Mouse (Mus musculus): ENCODE data around the gene Arpin.

The Arpin gene

DNA sequence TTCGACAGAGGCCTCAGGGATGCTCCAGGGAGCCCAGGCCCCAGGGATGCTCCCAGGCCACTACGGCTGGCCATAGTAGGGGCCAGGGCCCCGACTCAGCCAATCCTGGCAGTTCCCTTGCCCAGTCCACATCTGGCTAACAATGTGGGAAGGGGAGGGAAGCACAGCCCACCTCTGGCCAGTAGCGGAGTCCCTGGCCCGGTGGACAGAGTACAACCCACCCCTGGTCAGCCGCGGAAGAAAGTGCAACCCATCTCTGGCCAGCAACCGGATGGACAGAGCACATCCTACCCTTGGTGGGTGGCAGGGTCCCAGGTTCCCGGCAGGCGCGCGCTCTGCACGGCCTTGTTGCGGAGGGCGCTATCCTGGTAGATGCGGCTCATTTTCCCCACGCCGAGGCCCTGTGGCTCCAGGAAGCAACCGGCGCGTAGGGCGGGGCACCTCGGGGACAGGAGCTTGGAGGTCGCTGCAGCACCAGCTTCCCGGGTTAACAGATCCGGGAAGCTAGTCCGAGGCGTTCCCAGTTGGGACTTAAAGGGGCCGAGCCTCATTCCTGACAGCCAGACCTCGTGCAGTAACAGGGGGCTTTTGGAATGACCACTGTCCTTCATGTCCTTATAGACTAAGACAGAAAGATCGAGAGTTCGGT, at the start of gene Arpin:
Arpin (minus strand) TSS at position 498 of the 649 bp plus-strand sequence.
- peak; percentile 83 to 92 for DNase-seq

GRCm38 (mm10) chr7:79975316-79975715, 40.2 kb upstream of the Arpin start:
- no peak for DNase-seq

GRCm38 (mm10) chr7:79972195-79972594, 37.0 kb upstream of the Arpin start:
- no peak for DNase-seq

GRCm38 (mm10) chr7:79970336-79970735, 35.2 kb upstream of the Arpin start:
- no peak for DNase-seq

- no peak for DNase-seq
Measured at GRCm38 (mm10) chr7:79968326-79968725, 33.2 kb upstream of the Arpin start.

- DNase-seq = no peak
Measured at GRCm38 (mm10) chr7:79961600-79961999, 26.4 kb upstream of the Arpin start.

GRCm38 (mm10) chr7:79956131-79956530, 21.0 kb upstream of the Arpin start:
- no peak for DNase-seq

- no peak for DNase-seq
Measured at GRCm38 (mm10) chr7:79954890-79955289, 19.7 kb upstream of the Arpin start.

GRCm38 (mm10) chr7:79951038-79951437, 15.9 kb upstream of the Arpin start:
- DNase-seq = no peak

DNA sequence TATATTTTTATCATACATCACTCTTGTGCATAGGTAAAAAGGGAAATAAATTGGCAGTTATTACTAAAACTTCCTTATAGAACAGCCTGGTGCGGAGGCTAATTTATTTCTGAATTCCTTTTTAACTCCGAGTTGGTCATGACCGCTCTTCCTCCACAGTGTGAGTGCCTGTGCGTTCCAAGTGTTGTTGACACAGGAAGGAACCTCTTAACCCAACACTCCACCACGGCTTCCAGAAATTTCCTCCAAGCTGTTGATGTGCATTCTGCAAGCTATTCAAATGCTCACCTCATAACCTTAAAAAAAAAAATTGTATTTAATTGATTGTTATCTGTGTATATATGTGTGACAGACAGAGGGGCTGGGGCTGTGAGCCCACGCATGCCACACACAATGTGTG, 15.1 kb upstream of the Arpin start:
- DNase-seq = peak in 1 of 2 experiments; percentile 20

- peak; percentile 77 to 89 for DNase-seq
Measured at GRCm38 (mm10) chr7:79935511-79936205, 499 bp upstream of the Arpin start.

GRCm38 (mm10) chr7:79934461-79934860, 698 bp downstream of the Arpin start:
- DNase-seq = no peak

- no peak for DNase-seq
Measured at GRCm38 (mm10) chr7:79928516-79929052, 6.6 kb downstream of the Arpin start.

- DNase-seq = peak; percentile 87 to 92
Measured at GRCm38 (mm10) chr7:79920344-79920983, 14.7 kb downstream of the Arpin start, which contains the start of gene Ap3s2. TSS of gene Ap3s2 (minus strand) at chr7:79920649.

GRCm38 (mm10) chr7:79914556-79914955, 20.6 kb downstream of the Arpin start:
- DNase-seq = peak in 1 of 2 experiments; percentile 38

GRCm38 (mm10) chr7:79907356-79907755, 27.8 kb downstream of the Arpin start:
- DNase-seq = no peak

GRCm38 (mm10) chr7:79906914-79907313, 28.2 kb downstream of the Arpin start:
- no peak for DNase-seq

DNA sequence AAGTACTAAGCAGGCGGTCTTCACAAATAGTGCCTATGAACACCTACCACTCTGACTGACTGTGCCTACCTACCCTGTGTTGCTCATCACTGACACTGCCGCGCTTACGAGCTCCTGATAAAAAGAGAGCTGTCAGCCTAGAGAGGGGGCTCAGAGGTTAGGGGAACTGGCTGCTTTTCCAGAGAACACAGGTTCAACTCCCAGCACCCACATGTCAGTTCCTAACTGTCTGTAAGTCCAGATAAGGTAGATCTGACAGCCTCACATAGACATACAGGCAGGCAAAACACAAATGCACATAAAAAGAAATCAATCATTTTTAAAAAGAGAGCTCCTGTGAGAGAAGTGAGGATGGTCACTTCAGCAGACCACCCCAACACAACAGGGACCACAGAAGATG, 30.0 kb downstream of the Arpin start:
- no peak for DNase-seq

DNA sequence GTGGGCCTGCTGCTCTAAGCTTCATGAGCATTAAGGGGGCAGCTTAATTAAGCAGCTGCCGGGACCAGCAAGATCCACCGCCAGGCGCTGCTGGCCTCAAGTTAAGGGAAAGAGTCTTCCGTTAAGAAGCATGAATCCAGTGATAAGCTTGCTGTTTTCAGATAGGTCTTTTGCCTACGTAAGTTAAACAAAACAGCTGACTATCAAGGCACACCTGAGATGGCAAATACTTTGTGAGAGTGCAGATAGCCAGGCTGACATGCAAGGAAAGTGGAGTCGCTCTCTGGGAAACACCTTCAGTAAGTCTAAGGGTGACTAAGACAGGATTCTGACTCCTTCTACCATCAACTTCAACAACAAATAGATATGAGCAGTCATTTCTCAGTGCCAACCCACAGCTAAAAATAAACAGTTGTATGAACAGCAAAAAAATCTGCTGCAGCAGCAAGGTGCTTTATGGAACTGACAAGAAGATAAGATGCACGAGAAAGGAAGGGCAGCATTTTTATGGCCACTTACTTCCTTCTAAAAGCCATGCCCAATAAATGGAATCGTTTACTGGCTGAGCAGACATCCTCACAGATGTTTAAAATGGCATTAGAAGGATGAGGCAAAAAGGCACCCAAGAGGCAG, 31.9 kb downstream of the Arpin start:
- no peak for DNase-seq

- DNase-seq = no peak
Measured at GRCm38 (mm10) chr7:79900753-79901152, 34.4 kb downstream of the Arpin start.

DNA sequence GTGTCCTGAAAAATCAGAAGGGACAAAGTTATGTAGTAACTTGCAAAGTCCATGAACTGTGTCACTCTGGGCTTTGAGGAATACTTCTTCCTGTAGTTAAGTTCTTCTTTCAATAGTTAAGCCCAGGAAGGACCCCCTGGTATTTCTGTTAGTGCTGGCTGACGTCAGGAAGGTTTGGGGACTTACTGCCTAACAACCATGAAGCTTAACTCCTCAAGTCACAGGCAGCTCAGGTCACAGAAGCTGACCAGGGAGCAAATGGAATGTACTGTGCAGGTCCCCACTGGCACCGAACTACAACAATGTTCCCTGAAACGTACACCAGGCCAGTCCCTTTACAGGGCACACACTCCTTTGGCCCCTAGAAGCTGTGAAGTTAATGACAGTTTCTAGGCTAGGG, 39.9 kb downstream of the Arpin start:
- no peak for DNase-seq

DNA sequence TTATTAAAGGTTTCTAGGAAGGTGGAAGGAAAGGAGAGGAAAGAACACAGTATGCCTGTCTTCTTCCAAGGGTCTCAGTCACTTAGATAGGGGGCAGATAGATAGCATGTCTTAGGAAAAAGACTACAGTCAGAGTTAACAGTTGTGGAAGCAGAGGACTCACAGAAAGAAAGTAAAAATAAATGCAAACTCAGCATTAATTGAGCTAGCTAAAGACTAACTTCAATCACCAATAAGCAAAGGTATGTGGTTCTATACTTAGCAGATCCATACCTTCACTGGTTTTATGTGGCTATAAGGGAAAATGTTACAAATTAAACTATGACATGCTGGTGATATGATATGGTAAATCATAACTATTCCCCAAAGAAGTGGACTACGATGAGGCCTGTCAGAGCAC, 40.4 kb downstream of the Arpin start:
- DNase-seq = no peak

Measured in kidney, postnatal 25 days (tissue).